1 mouse cellular context compared by ENCODE assay signal in genomic region chr5:96988880-96989279, GRCm38 (mm10).
TF ChIP-seq lines count a peak whose summit lies in the region.

No protein-coding gene starts in this region.

TF ChIP-seq in MEL, 35 proteins besides CTCF, POLR2A, EP300 and RAD21 (continued from another document):
- TF ChIP-seq ELF1 (IDR thresholded peaks at IDR 0.05; ENCODE audit: low read depth, low read length) (0 out of 2 replicates have a peak, but pooled peaks have one; percentile 13), MYC (IDR thresholded peaks at IDR 0.05; ENCODE audit: low read depth, low read length) (no peak), ZNF384 (IDR thresholded peaks at IDR 0.05; ENCODE audit: low read depth, low read length) (no peak), E2F4 (IDR thresholded peaks at IDR 0.05; ENCODE audit: borderline replicate concordance, low read depth, low read length) (no peak), MYB (IDR thresholded peaks at IDR 0.05; ENCODE audit: low read depth, low read length) (no peak), SMC3 (IDR thresholded peaks at IDR 0.05; ENCODE audit: low read depth, low read length) (no peak), KAT2A (conservative IDR thresholded peaks at IDR 0.05; ENCODE audit: low read depth, low read length) (no peak), ZKSCAN1 (IDR thresholded peaks at IDR 0.05; ENCODE audit: low read depth, low read length) (no peak), MAX (IDR thresholded peaks at IDR 0.05; ENCODE audit: low read length) (no peak), TAL1 (IDR thresholded peaks at IDR 0.05; ENCODE audit: low read length) (peak; percentile 86), TBP (IDR thresholded peaks at IDR 0.05; ENCODE audit: low read depth, low read length) (no peak), USF1 (IDR thresholded peaks at IDR 0.05; ENCODE audit: low read depth, low read length) (no peak), NELFE (IDR thresholded peaks at IDR 0.05; ENCODE audit: low read depth, low read length) (no peak), MXI1 (IDR thresholded peaks at IDR 0.05; ENCODE audit: low read depth, low read length) (no peak), BHLHE40 (IDR thresholded peaks at IDR 0.05; ENCODE audit: borderline replicate concordance, low read depth, low read length) (peak; percentile 54; the same call in 1 of the 2 replicates), CHD1 (IDR thresholded peaks at IDR 0.05; ENCODE audit: low read depth, low read length) (no peak), UBTF (IDR thresholded peaks at IDR 0.05; ENCODE audit: borderline replicate concordance, insufficient read depth, low read depth, low read length) (no peak), MAFK (IDR thresholded peaks at IDR 0.05; ENCODE audit: borderline replicate concordance, low read depth, low read length) (no peak), GATA1 (IDR thresholded peaks at IDR 0.05; ENCODE audit: low read depth, low read length) (peak; percentile 97), ZC3H11A (IDR thresholded peaks at IDR 0.05; ENCODE audit: low read depth, low read length) (no peak), MEF2A (IDR thresholded peaks at IDR 0.05; ENCODE audit: extremely low read depth, insufficient replicate concordance, low read depth, low read length, poor library complexity, severe bottlenecking) (no peak), TCF12 (IDR thresholded peaks at IDR 0.05; ENCODE audit: low read depth, low read length) (peak; percentile 98), GABPA (IDR thresholded peaks at IDR 0.05; ENCODE audit: low read depth, low read length) (no peak), USF2 (IDR thresholded peaks at IDR 0.05; ENCODE audit: borderline replicate concordance in 1 of 2, insufficient read depth in 1 of 2, low read depth in 1 of 2, low read length in 2 of 2) (no peak), POLR2AphosphoS2 (IDR thresholded peaks at IDR 0.05; ENCODE audit: low read length) (no peak), ZMIZ1 (IDR thresholded peaks at IDR 0.05; ENCODE audit: low read depth, low read length) (peak; percentile 60; the same call in 1 of the 2 replicates)
TF ChIP-seq in MEL: peak in this region for 13.
